Mouse (Mus musculus) myocyte (in vitro differentiated cells): Measurements from ENCODE around the gene Trim28.

Experiments used
- E2F4 ChIP-seq: IDR thresholded peaks from one replicate; pipeline ENCODE4 v1.6.1; 2011; ENCODE audit warnings: mild to moderate bottlenecking, control low read depth, moderate library complexity; ENCODE audit not compliant: insufficient read depth
- MAX ChIP-seq: IDR thresholded peaks from one replicate; pipeline ENCODE4 v1.6.1; 2011; ENCODE audit warnings: low read depth, mild to moderate bottlenecking, control low read depth
- MYOD1 ChIP-seq, 3 experiments: IDR thresholded peaks; one replicate each; pipeline ENCODE4 v1.6.1; 2011; ENCODE audit warnings: control low read depth in 2 of 3, low read depth in 2 of 3, mild to moderate bottlenecking in 2 of 3, moderate library complexity in 1 of 3; ENCODE audit not compliant: insufficient read length in 2 of 3, control insufficient read depth in 1 of 3
- MYOG ChIP-seq, 3 experiments: IDR thresholded peaks; one replicate each; pipeline ENCODE4 v1.6.1; 2011; ENCODE audit warnings: control low read depth in 2 of 3, low read depth in 2 of 3, mild to moderate bottlenecking in 2 of 3; ENCODE audit not compliant: insufficient read length in 2 of 3, control insufficient read depth in 1 of 3, insufficient read depth in 1 of 3
- POLR2A ChIP-seq: IDR thresholded peaks from one replicate; pipeline ENCODE4 v1.6.1; 2011; ENCODE audit warnings: low read depth, mild to moderate bottlenecking, control low read depth, moderate library complexity; ENCODE audit not compliant: insufficient read length
- POLR2AphosphoS2 ChIP-seq: IDR thresholded peaks from one replicate; pipeline ENCODE4 v1.6.1; 2011; ENCODE audit warnings: low read depth, control low read depth; ENCODE audit not compliant: insufficient read length
- TCF12 ChIP-seq: IDR thresholded peaks from one replicate; pipeline ENCODE4 v1.6.1; 2011; ENCODE audit warnings: mild to moderate bottlenecking, control low read depth; ENCODE audit not compliant: poor library complexity, insufficient read depth, severe bottlenecking
- TCF3 ChIP-seq: IDR thresholded peaks from one replicate; pipeline ENCODE4 v1.6.1; 2011; ENCODE audit warnings: low read depth, control low read depth; ENCODE audit not compliant: insufficient read length

GRCm38 (mm10) chr7:12965678-12966091 is 33.2 kb upstream of the Trim28 start, which contains the start of gene Zfp324:
- no peak for TF ChIP-seq TCF3
- peak; percentile 75 for TF ChIP-seq POLR2A
- TF ChIP-seq MAX: no peak
- TF ChIP-seq MYOD1 (IDR thresholded peaks at IDR 0.05; ENCODE audit: control insufficient read depth in 1 of 3, insufficient read length in 2 of 3, low read depth in 2 of 3): no peak
- TF ChIP-seq POLR2AphosphoS2: peak; percentile 69
- no peak for TF ChIP-seq E2F4
- no peak for TF ChIP-seq TCF12
- no peak for TF ChIP-seq MYOG (IDR thresholded peaks at IDR 0.05; ENCODE audit: control insufficient read depth in 1 of 3, insufficient read depth in 1 of 3, insufficient read length in 2 of 3, low read depth in 2 of 3)
